In genomic region chr9:110116353-110116976, GRCm38 (mm10) we compare ENCODE assay signal across 8 mouse cellular contexts. TPM values are rescaled to one million over a fixed set of nuclear protein-coding genes. Genes with fewer than 3 reads are reported as not detected.
DNase-seq lines count a peak whose midpoint lies in the region; ATAC-seq and TF ChIP-seq lines count a peak whose summit lies in the region.

No protein-coding gene starts in this region.

- peak overlapping the region; percentile 73 for H3K4me2 ChIP-seq in embryonic facial prominence, embryonic 11.5 days (ENCODE audit: low read depth, low read length)
- peak overlapping the region; percentile 71 for H3K4me2 ChIP-seq in intestine, embryonic 16.5 days (ENCODE audit: low read depth, low read length)

- peak overlapping the region; percentile 91 for H3K9ac ChIP-seq in embryonic facial prominence, embryonic 11.5 days (replicated peaks; ENCODE audit: low read length)
- peak overlapping the region; percentile 92 for H3K9ac ChIP-seq in intestine, embryonic 16.5 days (ENCODE audit: low read depth, low read length)

- peaks cover 6% of the 10 kb centered on the region; the same call in 1 of the 2 replicates for H3K4me1 ChIP-seq in lung, adult 2 months (ENCODE audit: control insufficient read depth, insufficient read depth, low read length)
- peaks cover 3% of the 10 kb centered on the region; the same call in 1 of the 2 replicates for H3K4me1 ChIP-seq in embryonic facial prominence, embryonic 11.5 days (ENCODE audit: control insufficient read depth, insufficient read depth, low read length)
- peaks cover 11% of the 10 kb centered on the region for H3K4me1 ChIP-seq in intestine, embryonic 16.5 days (ENCODE audit: control insufficient read depth, insufficient read depth, low read length)
- H3K4me1 ChIP-seq in olfactory bulb, adult 2 months (ENCODE audit: control insufficient read depth, insufficient read depth, low read length), result no peaks in the 10 kb centered on the region

- H3K27me3 ChIP-seq in embryonic facial prominence, embryonic 11.5 days (ENCODE audit: control insufficient read depth, insufficient read depth, low read length), result no peaks in the 10 kb centered on the region
- no peaks in the 10 kb centered on the region for H3K27me3 ChIP-seq in intestine, embryonic 16.5 days (replicated peaks; ENCODE audit: control insufficient read depth, insufficient read depth, low read length)

- H3K27ac ChIP-seq in embryonic facial prominence, embryonic 11.5 days (replicated peaks; ENCODE audit: low read depth, low read length), result peak overlapping the region; percentile 94
- H3K27ac ChIP-seq in intestine, embryonic 16.5 days (ENCODE audit: low read length), result peak overlapping the region; percentile 97
- no peak overlapping the region for H3K27ac ChIP-seq in olfactory bulb, adult 2 months (ENCODE audit: insufficient read depth, low read depth, low read length)

- peak; percentile 31; the same call in 1 of the 2 replicates for ATAC-seq in embryonic facial prominence, embryonic 11.5 days (replicated peaks; ENCODE audit: insufficient number of reproducible peaks, low FRiP score, low TSS enrichment, low read depth)
- ATAC-seq in intestine, embryonic 16.5 days, result 0 out of 2 replicates have a peak, but pooled peaks have one; percentile 1

- DNase-seq in lung, adult 2 months, result no peak
- DNase-seq in lung, postnatal 10 days, result no peak
- peak; percentile 30 for DNase-seq in embryonic facial prominence, embryonic 11.5 days (ENCODE audit: low spot score)
- DNase-seq in c-Kit-positive CD71-positive TER-119-positive erythroid progenitor cells, embryonic 14.5 days (ENCODE audit: low spot score), result no peak
- DNase-seq in left cerebral cortex, adult 9 months (ENCODE audit: low spot score in 2 of 2), result no peak
- DNase-seq in gastrocnemius, postnatal 4 days (ENCODE audit: low spot score in 2 of 2), result no peak

- no peaks in the 10 kb centered on the region for H3K9me3 ChIP-seq in embryonic facial prominence, embryonic 11.5 days (replicated peaks; ENCODE audit: control insufficient read depth, low read length)
- no peaks in the 10 kb centered on the region for H3K9me3 ChIP-seq in intestine, embryonic 16.5 days (ENCODE audit: control insufficient read depth, low read length)

- peaks cover 2% of the 10 kb centered on the region; the same call in 1 of the 2 replicates for H3K36me3 ChIP-seq in embryonic facial prominence, embryonic 11.5 days (replicated peaks; ENCODE audit: control insufficient read depth, insufficient read depth, low read depth, low read length)
- no peaks in the 10 kb centered on the region for H3K36me3 ChIP-seq in intestine, embryonic 16.5 days (ENCODE audit: control insufficient read depth, insufficient read depth, low read length)

- H3K4me3 ChIP-seq in lung, adult 2 months (replicated peaks; ENCODE audit: extremely low read depth, low read depth, low read length), result peak overlapping the region; percentile 91
- H3K4me3 ChIP-seq in embryonic facial prominence, embryonic 11.5 days (ENCODE audit: low read depth, low read length), result peak overlapping the region; percentile 67
- H3K4me3 ChIP-seq in intestine, embryonic 16.5 days (ENCODE audit: low read length), result peak overlapping the region; percentile 95
- H3K4me3 ChIP-seq in olfactory bulb, adult 2 months (ENCODE audit: insufficient read depth, low read depth, low read length), result peak overlapping the region; percentile 75

- no peak for TF ChIP-seq POLR2A in lung, adult 2 months (IDR thresholded peaks at IDR 0.05; ENCODE audit: borderline replicate concordance, extremely low read depth, low read depth, low read length)
- TF ChIP-seq POLR2A in olfactory bulb, adult 2 months (IDR thresholded peaks at IDR 0.05; ENCODE audit: insufficient read depth, low read depth, low read length), result no peak

- no peak for TF ChIP-seq CTCF in lung, adult 2 months (IDR thresholded peaks at IDR 0.05; ENCODE audit: insufficient read depth, low read length)
- TF ChIP-seq CTCF in olfactory bulb, adult 2 months (IDR thresholded peaks at IDR 0.05; ENCODE audit: insufficient read depth, low read depth, low read length), result no peak

- 11% methylated on average over 10 of the region's 10 CpGs for WGBS in lung, adult 2 months
- 7% methylated on average over 10 of the region's 10 CpGs for WGBS in embryonic facial prominence, embryonic 11.5 days
- 7% methylated on average over 10 of the region's 10 CpGs for WGBS in intestine, embryonic 16.5 days
- WGBS in olfactory bulb, adult 2 months, result 5% methylated on average over 10 of the region's 10 CpGs

RNA-seq across cellular contexts. Expression of gene Smarcc1, which starts 1.0 kb away (rescaled TPM):
- 11.5 and 11.9 TPM in 2 replicates for polyA plus RNA-seq in lung, adult 2 months (2012; rRNA removed)
- polyA plus RNA-seq in embryonic facial prominence, embryonic 11.5 days (2014; fragmentation: Nextera tagmentation; extraction: Ambion mirVana), result 190 and 193 TPM in 2 replicates
- polyA plus RNA-seq in intestine, embryonic 16.5 days (2015; fragmentation: Nextera tagmentation; extraction: Ambion mirVana), result 56.8 and 60.8 TPM in 2 replicates
- polyA plus RNA-seq in olfactory bulb, adult 2 months (2012; ENCODE audit: insufficient read depth, insufficient read length, low replicate concordance, missing spikeins), result 76.6 and 106 TPM in 2 replicates
- total RNA-seq in gastrocnemius, postnatal 4 days (2021), result 10 to 100 TPM; 63.1 to 72.3 TPM

RNA-seq across cellular contexts. Expression of gene Dhx30, which starts 1.2 kb away (rescaled TPM):
- polyA plus RNA-seq in lung, adult 2 months (2012; rRNA removed), result 61.1 and 70.7 TPM in 2 replicates
- 161 and 171 TPM in 2 replicates for polyA plus RNA-seq in embryonic facial prominence, embryonic 11.5 days (2014; fragmentation: Nextera tagmentation; extraction: Ambion mirVana)
- polyA plus RNA-seq in intestine, embryonic 16.5 days (2015; fragmentation: Nextera tagmentation; extraction: Ambion mirVana), result 77.2 and 83.9 TPM in 2 replicates
- not detected in 2 replicates for polyA plus RNA-seq in olfactory bulb, adult 2 months (2012; ENCODE audit: insufficient read depth, insufficient read length, low replicate concordance, missing spikeins)
- 10 to 100 TPM; 58.0 to 69.6 TPM for total RNA-seq in gastrocnemius, postnatal 4 days (2021)
